Mouse (Mus musculus) erythroblast, embryonic 14.5 days (primary cell): ENCODE data around the gene Tff2.

Experiments used
- GATA1 ChIP-seq: IDR thresholded peaks from 2 replicates; pipeline ENCODE4 v1.6.1; 2012; ENCODE audit warnings: low read length, inconsistent platforms, mixed read lengths
- TAL1 ChIP-seq: IDR thresholded peaks from 3 replicates; pipeline ENCODE4 v1.6.1; 2012; ENCODE audit warnings: low read length, inconsistent platforms, mixed read lengths

DNA sequence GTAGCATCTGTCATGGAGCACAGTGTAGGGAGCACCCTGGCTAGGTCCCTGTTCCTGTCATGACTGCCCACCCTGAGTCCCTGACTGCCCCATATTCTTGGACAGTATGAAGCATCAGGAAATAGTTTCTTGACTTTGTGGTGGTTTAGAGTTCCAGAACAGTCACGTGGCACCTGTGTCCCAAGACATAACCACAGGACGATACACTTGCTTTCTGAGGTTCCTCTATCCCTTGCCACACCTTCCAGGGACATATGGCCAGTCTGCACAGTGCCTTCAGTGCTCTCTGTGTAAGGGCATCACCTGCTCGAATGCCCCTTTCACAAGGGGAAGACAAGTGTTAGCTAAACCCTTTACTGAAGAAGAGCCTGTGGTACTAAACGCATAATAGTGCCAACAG lies 37.4 kb upstream of the Tff2 start:
- TF ChIP-seq TAL1 (no peak), GATA1 (no peak)
